Mouse (Mus musculus): ENCODE results near the gene 4930426L09Rik. TPM values are rescaled to one million over a fixed set of nuclear protein-coding genes. Genes with fewer than 3 reads are reported as not detected.

4930426L09Rik gene
- total RNA-seq (2014; fragmentation: Nextera tagmentation) (1.3 TPM in 1 of 2 replicates, not detected in the other), total RNA-seq (2017) (0.62 TPM in 1 of 2 replicates, not detected in the other)

DNA sequence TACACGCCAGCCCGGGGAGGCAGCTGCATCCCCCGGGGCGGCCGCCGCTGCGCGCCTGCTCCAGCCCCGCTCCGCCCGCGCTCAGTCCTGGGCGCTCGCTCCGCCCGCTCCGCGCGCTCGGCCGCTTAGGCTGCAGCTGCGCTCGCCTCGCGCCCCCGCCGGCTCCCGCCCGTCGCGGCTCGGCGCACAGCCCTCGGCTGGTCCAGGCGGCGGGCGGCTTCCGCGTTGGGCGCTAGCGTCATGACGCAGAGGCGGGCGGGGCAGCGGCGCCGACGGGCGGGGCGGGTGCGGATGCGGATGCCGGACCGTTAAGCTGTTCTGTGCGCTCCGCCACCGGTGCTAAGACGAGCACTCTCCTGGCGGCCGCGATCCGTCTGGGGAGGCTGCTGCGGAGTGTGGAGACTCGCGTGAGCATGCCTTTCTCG, at the start of gene 4930426L09Rik, which contains the start of gene Pip4k2a:
Gene 4930426L09Rik (plus strand): TSS at position 290 of the 425 bp plus-strand sequence.
Gene Pip4k2a (minus strand): TSS at position 73 of the 425 bp plus-strand sequence.
- ATAC-seq (replicated peaks; ENCODE audit: poor library complexity, severe bottlenecking) = peak; percentile 86

GRCm38 (mm10) chr2:18948741-18949140, 49.4 kb upstream of the 4930426L09Rik start:
- no peak for ATAC-seq (replicated peaks; ENCODE audit: poor library complexity, severe bottlenecking)

DNA sequence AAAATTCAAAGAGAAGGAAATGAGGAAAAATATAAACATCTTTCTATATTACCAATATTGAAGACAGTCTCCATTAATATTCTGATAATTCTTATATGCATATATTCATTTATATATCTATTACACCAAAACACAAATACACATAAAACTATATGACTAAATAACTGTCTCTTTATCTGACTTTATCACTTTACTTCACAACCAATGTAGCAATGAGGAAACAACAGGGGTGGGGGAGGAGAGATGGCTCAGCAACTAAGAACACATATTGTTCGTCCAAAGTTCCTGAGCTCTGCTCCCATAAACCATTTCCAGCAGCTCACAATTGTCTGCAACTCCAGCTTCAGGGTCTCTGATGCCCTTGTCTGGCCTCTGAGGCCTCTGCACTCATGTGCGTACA, 47.4 kb upstream of the 4930426L09Rik start:
- no peak for ATAC-seq (replicated peaks; ENCODE audit: poor library complexity, severe bottlenecking)

DNA sequence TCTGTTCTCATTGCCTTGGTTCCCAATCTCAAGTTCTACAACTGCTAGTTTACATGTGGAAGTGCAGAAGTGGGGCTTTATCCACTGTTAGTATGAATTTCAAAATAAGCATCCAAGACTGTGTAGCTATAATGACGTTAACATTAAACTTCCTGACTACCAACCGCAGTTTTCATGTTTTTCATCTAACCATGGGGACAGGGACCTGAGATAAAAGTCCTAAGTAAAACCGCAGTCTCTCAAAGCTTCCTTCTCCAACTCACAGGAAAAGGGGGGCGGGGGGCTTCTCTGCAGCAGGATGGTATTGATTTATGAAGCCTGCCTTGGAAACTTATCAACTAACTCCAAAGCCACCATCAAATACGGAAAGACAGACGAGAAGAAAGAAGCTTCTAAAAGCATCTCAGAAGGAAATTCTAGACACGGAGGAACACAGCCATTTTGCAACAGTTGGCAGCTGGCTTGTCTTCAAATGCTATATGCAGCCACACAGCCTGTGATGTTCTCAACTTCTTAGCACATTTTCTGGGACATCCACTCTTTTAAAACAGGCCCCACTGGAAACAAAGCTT, 46.0 kb upstream of the 4930426L09Rik start:
- peak; percentile 83 for ATAC-seq (replicated peaks; ENCODE audit: poor library complexity, severe bottlenecking)

DNA sequence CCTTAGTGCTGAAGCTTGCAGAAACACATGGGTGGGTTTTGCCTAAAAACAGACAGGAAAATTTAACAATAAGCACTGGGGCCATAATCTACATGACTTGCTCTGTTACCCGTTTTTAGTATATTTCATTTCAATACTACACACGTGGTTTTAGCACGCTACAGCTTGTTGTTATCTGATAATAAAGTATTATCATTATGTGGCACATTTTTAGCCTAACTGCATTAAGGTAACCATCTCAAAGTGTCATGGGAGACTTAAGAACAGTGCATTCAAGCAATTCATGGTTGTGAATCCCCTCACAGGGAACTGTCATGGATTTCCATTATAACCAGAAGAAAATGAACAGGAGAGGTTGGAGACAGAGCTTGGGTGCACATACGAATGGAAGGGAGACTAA, 43.7 kb upstream of the 4930426L09Rik start:
- ATAC-seq (replicated peaks; ENCODE audit: poor library complexity, severe bottlenecking) = no peak

- no peak for ATAC-seq (replicated peaks; ENCODE audit: poor library complexity, severe bottlenecking)
Measured at GRCm38 (mm10) chr2:18955022-18955421, 43.1 kb upstream of the 4930426L09Rik start.

- ATAC-seq (replicated peaks; ENCODE audit: poor library complexity, severe bottlenecking) = 0 out of 2 replicates have a peak, but pooled peaks have one; percentile 2
Measured at GRCm38 (mm10) chr2:18955671-18956070, 42.5 kb upstream of the 4930426L09Rik start.

- 0 out of 2 replicates have a peak, but pooled peaks have one; percentile 16 for ATAC-seq (replicated peaks; ENCODE audit: poor library complexity, severe bottlenecking)
Measured at GRCm38 (mm10) chr2:18956424-18956823, 41.7 kb upstream of the 4930426L09Rik start.

DNA sequence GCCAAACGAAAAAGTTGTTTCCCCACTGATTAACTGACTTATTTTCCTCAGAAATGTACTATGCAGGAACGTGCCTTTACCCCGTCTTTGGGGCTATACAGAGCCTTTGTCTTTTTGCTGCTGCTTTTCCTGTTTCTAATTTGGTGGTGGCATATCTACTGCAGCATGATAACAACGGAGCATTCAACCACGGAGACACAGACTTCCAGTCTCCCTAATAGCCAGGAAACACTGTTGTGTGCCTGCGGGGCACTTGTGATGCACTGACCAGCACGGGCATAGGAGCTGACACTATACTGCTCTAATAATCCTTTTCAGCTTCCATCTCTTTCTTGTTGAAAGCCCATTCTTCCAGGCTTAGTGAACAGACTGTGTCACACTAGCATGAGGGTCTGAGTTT, 41.2 kb upstream of the 4930426L09Rik start:
- no peak for ATAC-seq (replicated peaks; ENCODE audit: poor library complexity, severe bottlenecking)

DNA sequence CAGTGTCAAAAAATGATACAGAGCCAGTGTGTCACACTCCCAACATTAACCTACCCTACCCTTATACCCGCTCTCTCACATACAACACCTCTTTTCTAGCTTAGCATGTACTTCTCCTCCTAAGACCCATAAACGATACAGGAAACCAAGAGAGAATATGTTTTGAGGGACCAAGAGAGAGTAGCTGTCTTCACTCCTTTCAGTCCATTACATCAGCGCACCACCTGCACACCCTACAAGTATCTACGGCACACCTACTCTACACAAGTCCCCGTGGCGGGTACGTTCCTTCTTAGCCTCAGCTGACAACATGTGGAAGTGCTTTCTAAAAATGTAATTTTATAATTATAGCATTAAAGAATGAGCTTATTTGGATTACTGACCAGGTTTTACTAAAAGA, 40.7 kb upstream of the 4930426L09Rik start:
- no peak for ATAC-seq (replicated peaks; ENCODE audit: poor library complexity, severe bottlenecking)

DNA sequence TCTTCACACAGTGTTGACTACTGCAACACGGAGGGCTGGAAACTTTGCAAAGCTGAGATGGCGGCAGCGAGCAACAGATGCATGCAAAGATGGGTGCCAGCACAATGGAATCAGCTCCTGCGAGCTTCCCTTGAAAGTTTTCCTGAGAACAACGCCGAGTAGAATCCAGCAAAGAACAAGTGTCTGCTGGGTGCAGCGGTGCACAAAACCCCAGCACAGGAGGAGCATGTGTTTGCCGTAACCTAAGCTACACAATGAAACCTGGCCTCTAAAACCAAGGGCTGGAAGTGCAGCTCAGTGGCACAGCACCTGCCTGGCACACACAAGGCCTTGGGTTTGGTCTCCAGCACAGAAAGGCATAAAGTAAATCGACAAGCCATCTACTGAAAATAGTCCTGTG, 40.1 kb upstream of the 4930426L09Rik start:
- ATAC-seq (replicated peaks; ENCODE audit: poor library complexity, severe bottlenecking) = no peak

DNA sequence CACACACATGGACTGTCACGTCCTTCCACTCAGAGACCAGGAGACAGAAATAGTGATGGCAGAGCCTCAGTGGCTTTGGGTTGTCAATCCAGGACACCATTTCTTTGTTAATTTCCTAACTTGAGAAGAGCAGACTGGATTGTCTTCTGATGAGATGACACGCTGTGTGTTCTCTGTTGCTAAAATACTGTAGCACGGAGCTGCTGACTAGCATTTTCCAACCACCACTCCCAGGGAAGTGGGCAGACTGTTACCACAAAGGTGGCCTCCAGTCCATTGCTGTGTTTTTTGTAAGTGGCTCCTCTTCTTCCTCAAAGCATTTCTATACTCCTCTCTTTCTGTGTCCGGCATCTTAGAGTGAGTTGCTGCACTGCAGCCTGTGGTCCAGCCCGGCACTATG, 39.6 kb upstream of the 4930426L09Rik start:
- peak; percentile 45 for ATAC-seq (replicated peaks; ENCODE audit: poor library complexity, severe bottlenecking)

DNA sequence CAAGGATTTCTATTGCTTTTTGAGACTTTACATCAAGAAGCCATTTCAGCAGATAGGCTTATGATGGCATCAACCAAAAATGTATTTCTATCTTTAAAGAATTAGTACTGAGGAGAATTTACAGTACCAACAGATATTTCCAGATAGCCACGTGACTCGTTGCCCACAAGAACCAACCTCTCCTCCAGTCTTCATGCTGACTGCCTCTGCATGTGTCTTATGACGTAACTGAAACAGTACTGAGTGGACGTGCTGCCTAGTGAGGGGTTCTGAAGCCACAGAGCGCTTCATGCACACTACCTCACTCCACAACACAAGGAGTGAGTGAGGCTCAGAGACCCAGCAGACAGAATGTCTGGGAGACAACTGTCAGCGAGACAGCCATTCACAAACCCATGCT, 39.1 kb upstream of the 4930426L09Rik start:
- peak; percentile 41 for ATAC-seq (replicated peaks; ENCODE audit: poor library complexity, severe bottlenecking)

DNA sequence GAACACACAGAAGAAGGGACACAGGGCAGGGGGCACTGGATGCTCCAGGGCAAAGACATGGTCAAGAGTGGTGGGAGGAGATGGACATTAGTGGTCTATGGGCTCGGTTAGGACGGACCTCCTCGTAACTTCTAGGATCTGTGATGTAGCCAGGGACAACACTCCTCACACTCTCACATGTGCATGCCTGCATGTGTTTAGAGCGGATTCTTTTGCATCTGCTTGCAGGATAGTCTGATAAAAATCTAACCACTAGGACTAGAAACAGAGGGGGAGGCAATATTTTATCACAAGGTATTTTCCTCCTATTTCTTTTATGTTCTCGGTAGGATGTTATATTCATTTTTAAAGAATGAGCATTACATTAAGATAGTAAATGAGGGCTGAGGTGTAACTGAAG, 38.6 kb upstream of the 4930426L09Rik start:
- no peak for ATAC-seq (replicated peaks; ENCODE audit: poor library complexity, severe bottlenecking)

DNA sequence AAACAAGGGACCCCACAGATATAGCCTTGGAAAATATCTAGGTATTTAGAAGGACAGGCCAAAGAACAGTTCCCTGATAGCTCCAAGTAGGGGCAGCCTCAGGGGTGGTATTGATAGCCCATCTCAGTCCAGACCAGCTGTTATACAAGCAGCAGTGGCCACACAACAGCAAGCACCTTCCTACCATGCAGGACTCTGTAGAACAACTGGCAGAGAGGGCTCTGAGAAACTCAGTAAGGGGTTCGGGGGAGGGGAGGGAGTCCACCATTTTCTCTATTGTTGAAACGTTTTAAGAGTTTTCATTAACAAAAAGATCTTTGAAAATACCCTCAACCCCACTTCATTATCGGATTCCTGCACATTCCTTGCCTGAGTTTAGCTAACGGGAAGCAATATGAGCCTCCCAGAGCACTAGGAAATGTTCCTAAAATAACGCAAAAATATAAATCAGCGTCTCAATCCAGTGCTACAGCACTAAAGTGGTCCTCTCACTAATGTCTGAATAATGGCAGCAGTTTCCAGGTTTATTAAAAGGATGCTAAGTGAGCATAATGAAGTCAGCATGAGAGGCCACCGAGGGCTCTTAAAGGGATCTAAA, 37.7 kb upstream of the 4930426L09Rik start:
- ATAC-seq (replicated peaks; ENCODE audit: poor library complexity, severe bottlenecking) = no peak

- peak; percentile 65 for ATAC-seq (replicated peaks; ENCODE audit: poor library complexity, severe bottlenecking)
Measured at GRCm38 (mm10) chr2:18962502-18962901, 35.6 kb upstream of the 4930426L09Rik start.

DNA sequence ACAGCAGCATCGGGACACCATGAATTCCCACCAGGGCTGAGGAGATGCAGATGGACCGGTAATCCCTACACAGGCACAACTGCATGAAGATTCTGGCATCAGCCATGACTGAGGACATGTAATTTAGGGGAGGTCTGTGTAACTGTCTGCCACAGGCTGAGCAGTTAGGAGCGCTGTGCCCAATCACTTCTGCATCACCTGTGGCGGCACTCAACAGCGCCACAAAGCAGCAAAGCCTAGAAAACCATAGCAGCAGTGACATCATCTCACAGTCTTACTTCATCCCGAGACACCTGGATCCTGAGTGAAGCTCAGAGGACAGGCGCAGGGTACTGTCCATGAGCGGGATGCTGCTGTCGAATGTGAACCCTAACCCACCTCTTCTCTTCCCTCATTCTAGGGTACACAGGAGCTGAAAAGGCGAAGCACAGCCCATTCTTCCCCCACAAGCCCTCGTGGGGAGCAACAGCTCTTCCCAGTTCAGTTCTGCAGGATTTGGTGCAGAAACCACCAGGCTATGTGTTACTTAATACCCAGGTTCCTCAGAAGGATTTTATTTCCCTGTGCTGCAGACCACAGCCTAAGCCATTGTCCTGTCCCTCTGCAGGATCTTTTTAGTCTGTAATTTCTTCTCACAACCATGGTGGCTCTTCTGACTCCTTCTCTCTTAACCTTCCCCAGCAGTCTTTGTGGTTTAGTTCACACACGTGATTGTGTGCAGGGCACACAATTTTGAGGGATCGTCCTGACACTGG, 34.7 kb upstream of the 4930426L09Rik start:
- peak; percentile 63 for ATAC-seq (replicated peaks; ENCODE audit: poor library complexity, severe bottlenecking)

GRCm38 (mm10) chr2:18965108-18965507, 33.0 kb upstream of the 4930426L09Rik start:
- no peak for ATAC-seq (replicated peaks; ENCODE audit: poor library complexity, severe bottlenecking)

DNA sequence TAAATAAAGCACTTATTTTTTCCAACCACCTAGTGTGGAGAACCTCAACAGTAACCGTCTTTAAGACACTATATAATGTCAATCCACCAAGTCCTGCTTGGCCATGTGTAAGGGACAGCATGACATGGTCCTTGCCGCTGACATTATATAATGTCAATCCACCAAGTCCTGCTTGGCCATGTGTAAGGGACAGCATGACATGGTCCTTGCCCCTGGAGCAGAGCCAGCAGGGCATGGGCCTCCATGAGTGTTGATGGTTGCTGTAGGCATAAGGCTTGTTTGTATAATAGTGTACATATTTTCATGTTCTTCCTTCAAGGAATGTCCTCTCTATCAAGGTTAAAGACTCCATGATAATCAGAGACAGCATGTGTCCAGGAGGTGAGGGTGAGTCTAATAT, 32.2 kb upstream of the 4930426L09Rik start:
- no peak for ATAC-seq (replicated peaks; ENCODE audit: poor library complexity, severe bottlenecking)

GRCm38 (mm10) chr2:18966566-18966965, 31.6 kb upstream of the 4930426L09Rik start:
- no peak for ATAC-seq (replicated peaks; ENCODE audit: poor library complexity, severe bottlenecking)

DNA sequence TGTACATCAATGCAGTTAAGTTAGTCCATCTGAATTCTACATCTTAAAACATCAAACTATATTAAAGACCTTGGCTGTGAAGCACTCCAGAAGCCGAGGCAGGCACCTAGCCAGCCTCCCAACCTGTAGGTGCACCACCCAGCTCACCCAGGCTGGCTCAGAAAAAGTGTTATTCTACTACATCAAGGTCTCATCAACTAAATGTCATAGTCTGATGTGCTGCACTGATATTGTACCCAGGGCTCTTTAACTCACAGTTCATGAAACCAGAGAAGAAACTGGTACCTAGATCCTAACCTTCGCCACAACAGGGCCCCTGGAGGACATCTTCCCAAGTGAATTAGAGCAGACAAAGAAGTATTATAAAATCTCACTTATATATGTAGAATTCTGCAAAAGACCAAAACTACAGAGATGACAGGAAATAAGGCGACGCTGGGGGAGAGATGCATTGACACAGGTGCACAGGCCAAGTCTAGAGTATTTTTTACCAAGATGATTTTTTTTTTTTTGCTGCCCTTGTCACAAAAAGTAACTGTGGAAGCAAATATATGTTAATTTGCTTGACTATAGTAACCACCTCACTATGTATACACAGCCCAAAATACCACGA, 30.6 kb upstream of the 4930426L09Rik start:
- no peak for ATAC-seq (replicated peaks; ENCODE audit: poor library complexity, severe bottlenecking)
